Mouse (Mus musculus) adrenal gland, postnatal 10 days (tissue): ENCODE results near the gene Lrrc8a. TPM values are rescaled to one million over a fixed set of nuclear protein-coding genes. Genes with fewer than 3 reads are reported as not detected.

ENCODE experiments used
- DNase-seq: peaks from one replicate; pipeline ENCODE4 v3.0.0; 2021; ENCODE audit warnings: mixed read lengths
- total RNA-seq, 2 experiments: library from RNA; stranded (reverse); gene quantifications; 2 replicates each; pipeline ENCODE4 v1.2.3; 2021

Lrrc8a gene
- total RNA-seq, 2 experiments from 2014 or later = 43.5 to 53.2 TPM

DNA sequence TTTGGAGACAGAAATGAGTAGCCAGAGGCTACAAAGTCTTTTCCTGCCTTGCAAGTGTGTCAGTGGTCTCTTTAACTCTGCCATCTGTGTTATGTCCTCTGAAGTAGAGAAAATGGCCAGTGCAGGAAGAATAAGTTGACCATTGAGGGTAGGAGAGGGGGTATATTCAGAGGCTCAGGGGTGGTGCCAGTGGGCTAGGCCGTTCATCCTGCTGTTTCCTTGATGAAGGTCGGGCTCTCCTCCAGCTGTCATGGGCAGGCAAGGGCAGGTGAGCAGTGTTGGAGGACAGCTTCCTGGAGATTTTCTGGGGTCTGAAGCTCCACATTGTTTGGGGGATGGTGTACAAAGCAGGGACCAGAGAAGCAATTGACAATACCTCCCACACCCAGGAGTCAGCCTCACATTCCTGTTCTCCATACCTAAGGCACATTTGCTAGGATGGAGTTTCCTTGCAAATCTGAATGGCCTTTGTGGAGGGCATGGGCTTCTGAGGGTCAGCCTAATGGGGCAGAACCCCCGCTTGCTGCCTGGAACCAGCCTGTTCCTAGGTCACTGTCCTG, 1.5 kb downstream of the Lrrc8a start:
- DNase-seq = no peak

DNA sequence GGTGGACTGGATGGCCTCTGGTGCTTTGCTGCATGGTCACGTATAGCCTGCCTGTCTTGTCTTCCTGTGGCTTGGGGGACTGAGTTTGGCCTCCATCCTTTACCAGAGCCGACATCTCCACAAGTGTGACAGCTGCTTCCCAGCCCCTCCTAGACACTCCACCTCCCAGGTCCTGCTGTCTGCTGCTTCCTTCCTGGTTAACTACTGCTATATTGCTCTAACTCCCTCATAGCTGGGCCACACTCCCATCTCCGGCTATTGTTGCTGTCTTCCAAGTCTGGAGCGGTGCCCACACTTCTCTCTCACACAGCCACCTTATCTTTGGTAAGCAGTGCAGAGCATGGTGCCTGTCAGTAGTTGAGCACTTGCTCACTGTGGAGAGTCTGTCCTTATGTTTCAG, 2.3 kb downstream of the Lrrc8a start:
- peak; percentile 54 for DNase-seq

DNA sequence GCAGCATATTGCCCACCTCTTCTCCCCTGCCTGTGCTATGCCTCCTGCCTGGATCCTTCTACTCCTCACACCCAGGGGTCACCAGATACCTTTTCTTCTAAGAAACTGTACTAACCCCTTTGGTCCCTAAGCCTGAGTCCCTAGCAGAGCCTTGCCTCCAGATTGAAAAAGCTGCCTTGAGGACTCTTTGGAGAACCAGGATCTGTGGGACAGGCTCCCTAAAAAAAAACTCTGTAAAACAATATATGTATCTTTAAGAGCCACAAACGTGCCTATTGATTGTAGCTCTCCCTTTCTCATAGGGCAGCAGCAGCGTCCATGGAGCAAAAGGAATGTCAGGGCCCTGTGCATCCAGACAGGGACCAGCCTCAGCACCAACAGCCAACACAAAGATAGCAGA, 2.8 kb downstream of the Lrrc8a start, which contains the start of gene Gm28035:
TSS of gene Gm28035 (plus strand) at position 301 of the 400 bp plus-strand sequence.
- no peak for DNase-seq

DNA sequence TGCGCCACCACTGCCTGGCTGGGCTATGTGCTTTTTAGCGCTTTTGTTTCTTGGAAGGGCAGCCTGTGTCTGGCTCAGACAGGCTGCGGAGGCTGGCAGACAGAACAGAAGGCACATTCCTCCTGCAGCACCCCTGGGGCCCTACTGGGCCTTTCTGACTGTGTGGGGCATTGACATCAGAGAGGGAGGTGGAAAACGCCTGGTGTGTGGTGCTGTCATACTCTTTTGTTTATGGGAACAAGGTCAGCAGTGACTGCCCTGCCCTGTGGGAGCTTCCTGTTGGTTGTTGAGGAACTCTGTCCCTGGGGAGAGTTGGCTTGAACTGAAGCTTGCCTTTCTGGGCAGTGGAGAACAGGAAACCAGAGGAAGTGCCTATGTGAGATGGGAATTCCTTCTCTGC, 5.0 kb downstream of the Lrrc8a start:
- peak; percentile 83 for DNase-seq

DNA sequence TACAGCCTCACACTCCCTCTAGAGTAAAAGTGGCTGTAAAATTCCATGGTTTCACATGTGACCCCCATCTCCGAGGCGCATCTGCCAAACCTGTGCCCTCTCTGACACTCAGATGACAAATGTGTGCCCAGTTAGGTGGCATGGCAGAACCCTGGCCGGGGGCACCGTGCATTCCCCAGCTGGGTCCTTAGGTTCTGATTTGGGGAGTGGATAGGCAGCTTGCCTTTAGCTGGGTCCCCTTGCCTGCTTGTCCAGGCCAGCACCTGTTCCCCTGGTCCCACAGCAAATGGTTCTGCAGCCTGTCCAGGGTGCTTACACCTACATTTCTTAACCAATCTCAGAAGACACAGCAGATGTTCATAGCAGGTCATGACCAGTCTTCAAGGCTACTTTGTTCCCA, 5.9 kb downstream of the Lrrc8a start:
- DNase-seq = no peak

DNA sequence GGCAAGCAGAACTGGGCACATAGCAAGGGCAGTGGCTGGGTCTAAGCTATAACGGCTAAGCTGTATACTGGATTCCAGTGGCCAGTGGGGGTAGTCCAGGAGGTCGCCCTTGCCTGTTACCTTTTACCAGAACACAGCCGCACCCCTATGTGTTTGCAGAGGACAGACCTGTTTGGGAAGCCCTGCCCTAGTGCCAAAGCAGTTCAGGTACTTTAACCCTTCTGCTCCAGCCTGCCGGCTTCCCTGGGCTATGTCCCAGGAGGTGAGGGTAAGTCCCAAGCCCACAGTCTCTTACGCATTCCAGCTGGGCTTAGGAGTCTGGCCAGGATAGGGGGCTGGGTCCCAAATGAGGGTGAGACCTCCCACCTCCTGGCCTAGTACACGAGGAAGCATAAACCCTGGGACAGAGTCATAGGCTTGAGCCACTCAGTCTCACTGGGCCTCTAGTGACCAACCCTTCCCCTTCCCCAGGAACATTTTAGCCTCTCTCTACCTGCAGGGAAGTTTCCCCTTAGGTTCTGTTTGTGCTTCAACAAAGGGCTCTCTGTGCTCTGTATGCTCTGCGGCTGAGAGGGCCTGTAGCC, 7.2 kb downstream of the Lrrc8a start:
- DNase-seq = no peak

DNA sequence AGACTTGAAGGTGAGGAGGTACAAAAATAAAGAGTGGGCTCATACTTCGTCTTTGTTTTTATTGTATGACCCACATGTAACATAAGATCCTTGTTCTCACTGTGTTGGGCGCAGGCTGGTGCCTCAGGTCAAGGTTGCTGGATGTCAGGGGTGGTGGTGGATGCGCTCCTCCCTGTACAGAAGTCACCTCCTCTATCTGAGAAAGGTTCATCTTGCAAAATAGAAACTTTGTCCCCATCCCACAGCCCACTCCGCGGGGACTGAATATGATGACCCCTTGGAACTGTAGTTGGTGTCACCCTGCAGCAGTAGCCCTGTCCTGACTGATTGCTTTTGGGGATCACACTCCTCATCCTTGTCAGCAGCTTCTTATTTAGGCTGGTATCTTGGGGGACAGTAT, 9.5 kb downstream of the Lrrc8a start:
- no peak for DNase-seq

DNA sequence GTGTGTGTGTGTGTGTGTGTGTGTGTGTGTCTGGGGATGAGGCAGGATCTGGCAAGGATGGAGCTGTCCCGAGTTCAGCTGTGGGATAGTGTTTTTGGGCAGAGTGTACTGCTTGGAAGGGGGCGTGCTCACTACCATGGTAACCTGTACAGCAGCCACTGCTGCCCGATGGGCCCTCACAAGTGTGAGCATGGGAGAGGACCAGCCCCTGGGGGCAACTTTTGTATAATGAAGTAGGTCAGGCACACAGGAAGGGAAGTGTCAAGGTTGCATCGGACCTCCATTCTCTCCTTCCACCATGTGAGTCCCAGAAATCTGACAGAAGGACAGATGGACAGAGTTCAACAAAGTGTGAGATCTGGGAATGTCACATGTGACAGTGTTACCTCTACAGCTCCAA, 10.2 kb downstream of the Lrrc8a start:
- no peak for DNase-seq

DNA sequence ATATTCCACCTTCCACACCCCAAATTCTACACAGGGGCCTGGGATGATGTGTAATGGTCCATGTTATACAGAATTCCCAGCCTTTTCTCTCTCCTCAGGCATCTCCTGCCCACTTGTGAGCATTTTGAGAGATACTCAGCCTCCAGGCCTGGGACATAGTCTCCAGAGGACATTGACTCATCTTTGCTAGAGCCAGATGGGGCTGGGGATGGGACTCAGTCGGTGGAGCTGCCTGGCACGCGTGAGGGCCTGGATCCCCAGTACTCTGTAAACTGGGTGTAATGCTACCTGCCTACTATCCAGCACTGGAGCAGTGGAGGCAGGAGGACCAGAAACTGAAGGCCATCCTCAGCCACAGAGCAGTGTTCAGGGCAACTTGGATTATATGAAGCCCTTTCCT, 11.7 kb downstream of the Lrrc8a start:
- no peak for DNase-seq

DNA sequence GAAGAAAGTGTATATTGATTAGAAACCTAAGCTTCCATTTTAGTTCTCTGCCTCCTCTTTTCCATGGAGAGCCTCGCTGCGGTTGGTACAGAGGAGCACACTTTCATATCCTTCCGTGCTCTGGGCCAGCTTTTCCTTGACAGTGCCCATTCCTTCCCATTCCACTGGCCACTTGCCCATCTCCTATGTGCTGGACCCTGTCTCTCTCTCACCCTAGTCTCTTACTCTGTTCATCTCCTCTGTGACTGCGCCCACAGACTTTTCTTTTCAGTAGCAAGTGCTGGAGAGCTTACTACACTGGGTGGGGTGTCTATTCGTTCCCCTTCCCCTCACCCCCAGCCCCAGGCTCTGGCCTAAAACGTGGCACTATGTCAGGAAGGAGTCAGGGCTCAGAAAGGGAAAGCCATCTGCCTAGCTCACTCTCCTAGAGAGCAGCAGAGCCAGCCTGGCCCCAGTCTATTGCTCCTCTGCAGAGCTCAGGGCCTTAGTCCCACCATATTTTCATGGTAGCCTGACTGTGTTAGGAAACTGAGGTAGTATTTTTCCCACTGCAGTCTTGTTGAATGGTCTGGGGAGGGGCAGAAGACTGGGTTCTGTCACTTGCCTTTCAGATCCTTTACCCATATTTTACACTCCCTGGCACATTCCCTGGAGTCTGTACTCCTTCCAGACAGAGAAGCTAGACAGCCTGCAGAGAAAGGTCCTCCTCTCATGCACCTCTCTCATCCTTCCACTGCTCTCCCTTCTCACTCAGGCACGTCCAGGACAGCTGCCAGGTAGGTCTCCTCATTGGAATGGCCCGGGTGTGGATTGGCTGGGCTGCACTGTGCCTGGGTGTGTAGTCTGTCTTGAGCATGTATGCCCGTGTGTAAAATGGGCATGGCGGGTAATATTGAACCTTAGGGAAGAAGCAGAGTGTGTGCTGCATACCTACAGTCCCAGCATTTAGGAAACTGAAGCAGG, 12.9 kb downstream of the Lrrc8a start:
- DNase-seq = no peak

DNA sequence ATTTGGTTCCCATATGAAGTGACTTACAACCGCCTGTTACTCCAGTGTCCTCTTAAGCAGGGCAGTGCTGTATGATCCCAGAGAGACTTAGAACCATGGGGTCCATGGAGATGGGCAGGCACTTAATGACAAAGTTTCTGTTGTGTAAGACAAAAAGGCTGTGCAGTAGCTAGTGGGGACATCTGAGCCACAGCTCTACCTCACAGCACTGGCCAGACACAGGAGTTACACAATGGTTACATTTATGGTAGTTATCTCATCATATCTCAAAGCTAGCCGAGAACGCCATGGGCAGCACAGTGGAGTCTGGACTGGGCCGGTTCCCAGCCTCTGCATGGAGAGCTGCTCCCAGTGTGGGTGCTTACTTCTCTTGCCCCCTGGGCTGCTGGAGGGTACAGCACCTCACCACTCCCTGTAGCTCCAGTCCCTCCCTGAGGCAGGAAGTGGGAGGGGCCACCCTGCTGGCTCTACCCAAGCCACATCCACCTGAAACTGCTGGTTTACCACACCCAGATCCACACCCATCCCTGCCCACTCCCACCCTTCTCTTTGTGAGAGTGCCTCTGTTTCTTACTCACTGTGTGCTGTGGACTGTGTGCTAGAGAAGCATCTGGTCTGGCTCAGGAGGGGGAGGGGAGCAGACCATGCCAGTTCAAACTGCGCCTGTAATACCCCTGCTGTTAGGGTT, 14.0 kb downstream of the Lrrc8a start:
- DNase-seq = no peak

DNA sequence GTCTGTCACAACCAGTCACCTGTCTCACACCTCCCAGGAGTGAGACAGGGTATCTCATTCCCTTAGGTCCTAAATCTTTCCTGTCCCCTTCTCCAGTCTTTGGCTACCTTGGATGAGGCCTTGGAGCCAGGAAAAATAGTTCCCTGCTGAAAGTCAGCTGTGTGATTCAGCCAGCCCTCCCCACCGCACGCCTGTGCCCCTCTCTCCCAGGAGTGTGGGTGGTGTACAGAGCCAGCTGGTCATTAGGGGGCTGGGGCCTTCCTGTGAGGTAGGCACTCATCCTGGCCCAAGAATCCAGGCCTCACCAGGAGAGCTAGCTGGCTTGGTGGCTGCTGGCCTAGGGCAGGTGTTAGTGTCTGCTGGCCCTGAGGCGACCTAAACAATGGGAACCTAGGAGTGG, 15.0 kb downstream of the Lrrc8a start:
- DNase-seq = peak; percentile 53

DNA sequence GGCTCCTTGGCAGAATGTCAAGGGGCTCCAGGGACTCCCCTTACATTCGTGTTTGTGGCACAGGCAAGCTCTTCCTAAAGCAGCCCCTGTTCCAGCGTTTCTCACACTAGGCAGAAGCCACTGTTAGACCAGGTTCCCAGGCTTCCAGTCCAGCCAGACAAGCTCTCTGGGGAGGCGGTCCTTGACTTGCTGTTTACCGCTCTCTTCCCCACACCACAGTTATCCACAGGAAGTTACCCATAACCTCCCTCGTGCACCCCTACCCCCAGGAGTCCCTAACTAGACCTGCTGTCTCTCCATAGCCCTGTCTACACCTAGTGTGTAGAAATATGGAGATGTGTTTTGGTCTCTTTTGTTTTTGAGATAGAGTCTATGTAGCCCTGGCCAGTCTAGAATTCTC, 16.3 kb downstream of the Lrrc8a start:
- no peak for DNase-seq

DNA sequence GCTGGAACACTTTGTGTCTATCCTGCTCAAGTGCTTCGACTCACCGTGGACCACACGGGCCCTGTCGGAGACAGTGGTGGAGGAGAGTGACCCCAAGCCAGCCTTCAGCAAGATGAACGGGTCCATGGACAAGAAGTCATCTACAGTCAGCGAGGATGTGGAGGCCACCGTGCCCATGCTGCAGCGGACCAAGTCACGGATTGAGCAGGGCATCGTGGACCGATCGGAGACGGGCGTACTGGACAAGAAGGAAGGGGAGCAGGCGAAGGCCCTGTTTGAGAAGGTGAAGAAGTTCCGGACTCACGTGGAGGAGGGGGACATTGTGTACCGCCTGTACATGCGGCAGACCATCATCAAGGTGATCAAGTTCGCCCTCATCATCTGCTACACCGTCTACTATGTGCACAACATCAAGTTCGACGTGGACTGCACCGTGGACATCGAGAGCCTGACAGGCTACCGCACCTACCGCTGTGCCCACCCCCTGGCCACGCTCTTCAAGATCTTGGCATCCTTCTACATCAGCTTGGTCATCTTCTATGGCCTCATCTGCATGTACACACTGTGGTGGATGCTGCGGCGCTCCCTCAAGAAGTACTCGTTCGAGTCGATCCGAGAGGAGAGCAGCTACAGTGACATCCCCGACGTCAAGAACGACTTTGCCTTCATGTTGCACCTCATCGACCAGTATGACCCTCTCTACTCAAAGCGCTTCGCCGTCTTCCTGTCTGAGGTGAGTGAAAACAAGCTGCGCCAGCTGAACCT, 18.3 kb downstream of the Lrrc8a start:
- DNase-seq = no peak

DNA sequence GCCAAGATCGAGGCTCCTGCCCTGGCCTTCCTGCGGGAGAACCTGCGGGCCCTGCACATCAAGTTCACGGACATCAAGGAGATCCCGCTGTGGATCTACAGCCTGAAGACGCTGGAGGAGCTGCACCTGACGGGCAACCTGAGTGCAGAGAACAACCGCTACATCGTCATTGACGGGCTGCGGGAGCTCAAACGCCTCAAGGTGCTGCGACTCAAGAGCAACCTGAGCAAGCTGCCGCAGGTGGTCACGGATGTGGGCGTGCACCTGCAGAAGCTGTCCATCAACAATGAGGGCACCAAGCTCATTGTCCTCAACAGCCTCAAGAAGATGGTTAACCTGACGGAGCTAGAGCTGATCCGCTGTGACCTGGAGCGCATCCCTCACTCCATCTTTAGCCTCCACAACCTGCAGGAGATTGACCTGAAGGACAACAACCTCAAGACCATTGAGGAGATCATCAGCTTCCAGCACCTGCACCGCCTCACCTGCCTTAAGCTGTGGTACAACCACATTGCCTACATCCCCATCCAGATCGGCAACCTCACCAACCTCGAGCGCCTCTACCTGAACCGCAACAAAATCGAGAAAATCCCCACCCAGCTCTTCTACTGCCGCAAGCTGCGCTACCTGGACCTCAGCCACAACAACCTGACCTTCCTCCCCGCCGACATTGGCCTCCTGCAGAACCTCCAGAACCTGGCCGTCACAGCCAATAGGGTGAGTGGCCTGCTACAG, 19.3 kb downstream of the Lrrc8a start:
- DNase-seq = no peak

DNA sequence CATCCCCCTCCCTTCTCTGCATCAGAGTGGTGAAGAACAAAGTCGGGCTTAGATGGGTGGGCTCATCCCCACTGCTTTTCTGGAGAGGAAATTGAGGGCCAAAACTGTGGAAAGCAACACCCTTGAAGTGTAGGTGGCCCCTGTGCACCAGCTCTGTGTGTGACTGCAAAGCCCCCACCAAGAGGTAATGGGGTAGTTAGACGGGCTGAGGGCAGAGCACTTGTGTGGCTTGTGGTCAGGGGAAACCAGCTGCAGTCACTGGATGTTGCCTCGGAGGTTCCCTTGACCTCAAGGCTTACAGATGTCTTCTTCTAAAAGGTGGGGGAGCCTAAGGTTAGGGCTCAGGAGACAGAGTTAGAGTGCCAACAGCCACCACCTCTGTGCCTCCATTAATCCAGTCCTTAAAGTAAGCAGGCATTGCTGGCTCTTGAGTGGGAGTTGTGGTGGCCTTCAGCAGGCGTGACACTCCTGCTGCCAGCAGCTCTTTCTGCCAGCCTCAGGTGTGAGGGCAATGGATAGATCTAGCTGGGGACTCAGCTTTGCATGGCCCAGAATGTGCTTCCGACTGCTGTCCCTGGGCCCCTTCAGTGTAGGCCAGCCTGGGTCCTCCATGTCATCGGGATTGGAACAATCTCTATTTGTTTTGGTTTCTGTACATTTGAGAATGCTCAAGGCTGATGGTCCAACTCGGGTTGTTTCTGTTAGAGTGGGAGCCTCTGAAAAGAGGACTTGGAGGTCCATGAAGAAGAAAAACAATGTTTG, 20.4 kb downstream of the Lrrc8a start:
- no peak for DNase-seq

DNA sequence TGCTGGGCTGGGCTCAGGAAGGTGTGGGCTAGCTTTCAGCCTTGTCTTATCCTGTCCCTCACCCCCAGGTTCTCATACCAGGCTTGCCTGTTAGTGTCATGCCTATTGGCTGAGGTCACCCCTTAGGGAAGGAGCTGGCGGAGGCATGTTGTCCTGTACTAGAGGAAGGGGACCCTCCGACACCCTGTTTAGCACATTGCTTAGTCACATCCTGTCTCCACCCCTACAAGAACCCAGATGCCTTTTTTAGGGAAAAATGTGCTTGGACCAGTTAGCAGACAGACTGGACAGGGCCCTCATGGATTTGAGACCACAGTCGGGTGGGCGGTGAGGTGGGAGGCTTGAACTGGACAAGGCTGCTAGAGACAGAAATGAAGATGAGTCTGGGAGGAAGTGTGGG, 21.1 kb downstream of the Lrrc8a start:
- DNase-seq = no peak

DNA sequence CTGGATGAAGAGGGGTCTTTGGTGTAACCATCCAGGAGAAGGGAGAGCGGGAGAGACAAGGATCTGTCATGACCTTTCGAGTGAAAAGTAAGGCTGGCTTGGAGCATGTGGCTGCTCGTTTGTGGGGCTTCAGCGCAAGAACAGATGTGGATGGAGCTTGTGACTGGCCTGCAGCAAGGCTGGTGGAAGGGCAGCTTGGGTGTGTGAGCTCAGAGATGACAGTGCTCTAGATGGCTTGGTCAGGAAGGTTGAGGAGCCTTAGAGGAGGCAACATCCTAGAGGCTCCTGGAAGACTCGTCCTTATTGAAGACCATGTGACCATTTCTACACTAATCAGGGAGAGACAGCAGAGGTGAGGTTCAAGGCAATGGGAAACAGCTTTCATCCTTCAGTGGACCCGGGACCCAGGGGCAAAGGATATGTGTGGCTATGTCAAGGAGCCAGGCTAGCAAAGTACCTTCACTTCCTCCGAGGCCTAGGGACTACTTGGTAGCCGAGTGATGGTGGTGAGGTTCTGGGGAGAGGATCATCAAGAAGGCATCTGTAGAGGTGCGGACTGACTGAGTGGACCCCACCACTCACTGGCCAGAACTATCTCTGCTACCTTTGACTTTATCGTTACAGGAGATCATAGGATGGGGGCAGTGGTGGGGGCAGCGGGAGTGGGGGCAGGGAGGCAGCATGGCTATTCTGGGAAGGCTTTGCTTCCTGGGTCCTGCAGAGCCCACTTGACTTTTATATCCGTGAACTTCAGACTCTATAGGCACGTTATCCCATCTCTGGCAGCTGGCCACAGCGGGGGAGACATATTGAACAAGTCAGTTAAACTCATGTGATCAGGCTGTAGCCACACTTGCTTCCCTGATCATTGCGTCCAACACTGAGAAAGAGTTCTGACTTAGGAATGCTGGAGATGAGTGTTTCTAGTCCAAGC, 21.9 kb downstream of the Lrrc8a start:
- no peak for DNase-seq

DNA sequence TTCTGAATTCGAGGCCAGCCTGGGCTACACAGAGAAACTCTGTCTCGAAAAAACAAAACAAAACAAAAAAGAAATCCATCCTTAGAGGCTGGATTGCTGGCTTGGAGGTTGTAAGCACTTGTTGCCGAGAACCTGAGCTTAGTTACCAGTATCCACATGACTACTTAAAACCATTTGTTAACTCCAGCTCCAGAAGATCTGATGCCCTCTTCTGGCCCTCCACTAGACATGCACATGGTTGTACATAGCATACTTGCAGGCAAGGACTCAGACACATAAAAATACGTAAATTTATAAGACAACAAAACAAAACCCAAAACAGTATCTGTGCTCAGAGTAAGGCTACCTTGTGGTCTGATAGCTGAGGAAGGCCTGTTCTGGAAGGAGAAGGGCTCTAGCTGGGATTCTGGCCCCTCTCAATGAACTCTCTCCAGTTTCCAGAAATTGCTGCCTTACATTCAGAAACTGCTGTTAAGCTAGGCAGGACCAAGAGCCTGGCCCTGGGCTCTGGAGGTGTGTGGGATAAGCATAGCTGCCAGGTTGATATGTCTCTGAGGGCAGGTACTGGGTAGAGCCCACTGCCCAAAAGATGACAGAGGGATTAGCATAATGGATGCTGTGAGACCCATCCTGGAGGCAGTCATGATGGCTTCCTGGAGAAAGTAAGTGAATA, 23.7 kb downstream of the Lrrc8a start:
- no peak for DNase-seq
